Mouse (Mus musculus) adrenal gland, postnatal 14 days (tissue): ENCODE results near the gene Capn10. TPM values are rescaled to one million over a fixed set of nuclear protein-coding genes. Genes with fewer than 3 reads are reported as not detected.
A peak's percentile ranks its signal among the peaks of the same experiment; 100 is the strongest.

Experiments
- DNase-seq: peaks from one replicate; pipeline ENCODE4 v3.0.0; 2021; ENCODE audit warnings: mixed read lengths
- long read RNA-seq, 2 experiments: library from polyadenylated mRNA; stranded (forward); transcript quantifications; one replicate each; pipeline ENCODE4 v2.0.0; 2021
- total RNA-seq: library from RNA; stranded (reverse); gene quantifications from 2 replicates; pipeline ENCODE4 v1.2.3, GENCODE M21; 2021

Capn10 gene
- 16.2 and 18.7 TPM in 2 replicates for total RNA-seq
- long read RNA-seq, experiment 1, transcript Capn10-201 (12 exons, 2,902 nt): major isoform, 18 of 36 reads
- long read RNA-seq, experiment 1, transcript Capn10-202 (4 exons, 1,268 nt): minor isoform, 11 of 36 reads
- long read RNA-seq, experiment 1, partial matches to known transcripts: 2 of 36 reads
- long read RNA-seq, experiment 1, other reads (novel, unspliced or antisense): 4 of 36 reads
- long read RNA-seq, experiment 2, transcript Capn10-201 (12 exons, 2,902 nt): major isoform, 14 of 19 reads
- long read RNA-seq, experiment 2, partial matches to known transcripts: 1 of 19 reads
- long read RNA-seq, experiment 2, other reads (novel, unspliced or antisense): 1 of 19 reads

DNA sequence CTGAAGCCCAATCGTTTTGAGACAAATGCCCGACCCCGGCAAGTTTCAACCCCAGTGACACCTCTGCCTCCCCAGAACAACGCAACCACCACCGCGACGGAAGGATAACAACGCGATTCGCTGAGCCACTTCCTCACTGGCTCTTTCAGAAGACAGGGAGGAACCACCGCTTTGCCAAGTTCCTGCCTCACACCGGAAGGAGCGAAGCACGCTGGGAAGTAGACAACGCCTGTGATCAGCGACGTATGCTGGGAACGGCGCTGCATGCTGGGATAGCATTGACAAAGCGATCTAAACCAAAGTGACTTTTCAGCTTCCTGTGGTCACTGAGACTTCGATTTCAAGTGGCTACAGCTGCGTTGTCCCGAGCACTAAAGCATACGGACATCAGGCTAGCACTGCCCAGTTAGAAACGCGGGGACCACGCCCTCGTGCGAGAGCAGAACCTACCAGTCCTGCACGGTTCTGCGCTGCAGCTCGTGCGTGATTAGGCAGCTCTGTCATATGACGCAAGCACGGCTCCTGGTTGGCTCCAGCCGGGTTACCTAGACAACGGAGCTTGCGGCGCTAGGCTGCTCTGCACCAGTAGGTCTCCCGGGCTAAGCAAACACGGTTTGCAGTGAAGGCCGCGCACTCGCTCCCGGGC, at the start of gene Capn10:
TSS of gene Capn10 (plus strand) at position 195 of the 646 bp plus-strand sequence.
- peak; percentile 95 for DNase-seq

DNA sequence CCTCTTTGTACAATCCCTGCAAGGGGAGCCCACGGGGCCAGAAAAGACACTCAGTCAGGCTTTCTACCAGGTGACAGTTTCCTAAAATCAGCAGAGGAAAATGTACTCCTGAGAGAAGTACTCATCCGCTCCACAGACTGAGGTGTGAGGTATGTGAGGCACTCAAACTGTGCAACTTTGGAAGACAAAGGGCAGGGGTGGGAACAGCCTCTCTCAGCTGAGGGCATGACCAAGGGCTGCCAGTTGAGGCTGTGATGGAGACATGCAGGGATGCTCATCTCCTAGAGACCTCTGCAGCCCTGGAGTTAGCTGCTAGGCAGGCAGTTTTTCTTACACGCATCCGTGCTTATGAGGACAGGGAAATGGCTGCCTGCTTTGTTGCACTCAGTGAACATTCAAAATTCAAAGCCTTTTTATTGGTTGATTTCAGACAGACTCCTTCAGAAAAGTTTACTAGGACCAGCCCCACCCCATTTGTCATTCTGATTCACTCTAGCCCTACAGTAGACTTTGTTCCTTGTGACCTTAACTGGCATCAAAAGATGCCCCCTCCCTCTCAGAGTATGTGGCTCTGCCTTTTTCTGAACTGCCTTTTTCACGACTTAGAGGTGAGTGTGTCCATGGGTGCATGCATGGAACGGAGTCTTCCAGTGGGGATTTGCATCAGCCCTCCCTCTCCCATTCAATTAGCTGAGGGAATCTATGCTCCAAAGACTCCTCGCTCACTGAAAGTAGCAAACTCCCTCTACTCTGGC, 45.1 kb upstream of the Capn10 start:
- DNase-seq: no peak

DNA sequence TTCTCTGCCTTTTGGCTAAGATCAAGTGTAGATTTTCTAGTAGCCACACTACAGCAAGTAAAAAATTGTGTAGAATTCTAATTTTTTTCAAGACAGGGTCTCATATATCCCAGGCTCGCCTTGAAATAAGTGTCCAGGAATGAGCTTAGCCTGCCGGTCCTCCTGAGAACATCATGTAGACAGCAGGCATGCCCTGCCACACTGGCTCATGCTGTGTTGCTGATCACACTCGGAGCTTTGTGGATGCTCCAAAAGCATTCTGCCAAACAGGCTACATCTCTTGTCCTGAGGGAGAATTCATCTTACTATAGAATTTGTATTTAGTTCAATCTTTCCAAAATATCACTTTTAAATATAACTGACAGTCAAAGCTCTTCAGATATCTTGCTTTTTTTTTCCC, 41.4 kb upstream of the Capn10 start:
- DNase-seq: no peak

DNA sequence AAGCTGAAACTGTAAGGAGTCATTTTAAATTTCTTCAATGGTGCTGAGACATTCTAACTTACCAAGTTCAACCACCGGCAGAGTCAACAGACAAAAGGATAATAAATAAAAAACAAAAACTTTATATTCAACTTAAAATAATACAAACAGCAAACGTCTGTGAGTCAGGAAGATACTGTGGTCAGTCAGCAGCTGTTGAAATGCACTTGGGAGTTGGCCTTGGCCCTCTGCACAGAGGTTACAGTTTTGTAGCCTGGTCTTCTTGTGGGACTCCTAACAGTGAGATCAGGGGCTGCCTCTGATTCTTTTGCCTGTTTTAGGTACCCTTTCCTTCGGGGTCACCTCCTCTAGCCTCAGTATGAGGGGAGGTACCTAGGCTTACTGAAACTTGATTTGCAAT, 40.3 kb upstream of the Capn10 start:
- no peak for DNase-seq

DNA sequence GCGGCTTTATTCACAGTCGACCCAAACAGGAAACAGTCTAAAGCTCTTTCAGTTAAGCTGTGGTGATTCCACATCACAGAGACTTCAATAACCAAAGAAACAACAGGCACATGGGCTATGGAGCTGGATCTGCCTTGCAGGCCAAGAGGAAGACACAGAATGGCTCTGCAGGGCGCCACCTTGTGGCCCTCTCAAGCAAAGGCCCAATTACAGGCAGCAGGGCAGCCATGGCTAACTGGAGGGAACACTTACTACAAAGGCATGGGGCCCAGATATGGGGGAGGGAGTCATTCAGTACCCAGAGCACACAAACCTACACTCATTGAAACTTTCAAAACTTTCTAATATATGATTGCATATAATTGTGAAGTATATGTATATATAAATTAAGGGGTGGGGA, 39.1 kb upstream of the Capn10 start:
- peak; percentile 86 for DNase-seq

DNA sequence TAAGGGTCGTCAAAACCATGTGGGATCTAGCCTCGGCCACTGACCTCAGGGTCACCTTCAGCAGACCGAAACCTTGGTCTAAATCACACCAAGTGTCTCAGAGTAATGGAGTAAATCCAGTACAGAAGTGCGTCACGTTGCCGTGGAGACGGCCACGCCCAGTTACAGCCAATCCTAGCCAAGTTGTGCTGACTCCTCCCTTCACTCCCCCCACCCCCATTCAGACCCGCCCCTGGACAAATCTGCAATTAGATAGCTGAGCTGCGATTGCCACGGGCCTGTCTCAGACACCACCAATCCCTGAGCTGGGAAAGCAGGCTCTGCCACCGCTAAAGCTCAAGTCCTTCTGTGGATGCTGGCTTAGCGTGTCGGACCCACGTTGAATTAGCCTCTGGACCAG, 31.4 kb upstream of the Capn10 start, which contains the start of gene Ankmy1:
TSS of gene Ankmy1 (minus strand) at position 121 of the 400 bp plus-strand sequence.
- peak; percentile 78 for DNase-seq

DNA sequence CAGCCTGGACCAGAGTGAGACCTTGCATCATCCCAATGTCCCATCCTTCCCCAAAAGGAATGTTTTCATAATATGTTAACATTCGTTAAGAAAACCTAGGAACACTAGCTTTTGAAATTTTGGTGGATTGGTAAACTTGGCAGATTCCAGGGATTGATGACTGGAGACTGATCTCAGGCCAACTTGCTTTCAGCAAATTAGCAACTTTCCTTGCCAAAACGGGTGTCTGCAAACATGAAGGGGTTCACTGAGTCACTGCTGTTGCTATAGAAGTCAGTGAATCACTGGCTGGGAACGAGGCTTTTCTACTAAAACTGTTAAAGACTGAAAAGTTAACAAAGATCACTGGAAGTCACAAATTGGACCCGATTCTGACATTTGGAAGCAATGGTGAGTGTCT, 30.5 kb upstream of the Capn10 start:
- DNase-seq: peak; percentile 63

DNA sequence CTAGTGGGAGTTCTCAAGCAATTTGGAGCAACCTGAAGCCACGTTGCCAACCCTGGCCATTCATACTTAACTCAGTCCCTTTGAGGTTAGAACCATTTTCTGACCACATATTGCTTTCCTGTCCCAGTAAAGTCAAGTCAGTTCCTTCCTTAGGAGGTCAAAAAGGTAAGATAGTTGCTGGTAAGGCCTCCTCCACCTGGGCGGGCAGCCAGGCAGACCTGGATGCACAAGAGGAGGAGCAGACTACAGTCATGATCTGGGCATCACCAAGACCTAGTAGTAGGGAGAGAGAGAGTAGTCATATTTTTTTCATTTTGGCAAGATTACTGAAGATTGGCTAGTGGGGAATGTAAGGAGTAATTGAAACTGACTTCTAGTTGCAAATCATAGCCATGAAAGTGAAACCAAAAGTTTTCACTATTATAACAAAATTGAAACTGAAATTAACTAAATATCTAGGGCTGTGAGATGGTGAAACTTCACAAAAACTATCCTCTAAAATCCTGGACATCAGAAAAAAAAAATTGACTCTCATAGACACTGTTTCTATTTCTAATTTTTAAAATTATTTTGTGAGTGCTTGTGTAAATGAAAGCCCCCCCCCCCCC, 28.4 kb upstream of the Capn10 start:
- peak; percentile 3 for DNase-seq

DNA sequence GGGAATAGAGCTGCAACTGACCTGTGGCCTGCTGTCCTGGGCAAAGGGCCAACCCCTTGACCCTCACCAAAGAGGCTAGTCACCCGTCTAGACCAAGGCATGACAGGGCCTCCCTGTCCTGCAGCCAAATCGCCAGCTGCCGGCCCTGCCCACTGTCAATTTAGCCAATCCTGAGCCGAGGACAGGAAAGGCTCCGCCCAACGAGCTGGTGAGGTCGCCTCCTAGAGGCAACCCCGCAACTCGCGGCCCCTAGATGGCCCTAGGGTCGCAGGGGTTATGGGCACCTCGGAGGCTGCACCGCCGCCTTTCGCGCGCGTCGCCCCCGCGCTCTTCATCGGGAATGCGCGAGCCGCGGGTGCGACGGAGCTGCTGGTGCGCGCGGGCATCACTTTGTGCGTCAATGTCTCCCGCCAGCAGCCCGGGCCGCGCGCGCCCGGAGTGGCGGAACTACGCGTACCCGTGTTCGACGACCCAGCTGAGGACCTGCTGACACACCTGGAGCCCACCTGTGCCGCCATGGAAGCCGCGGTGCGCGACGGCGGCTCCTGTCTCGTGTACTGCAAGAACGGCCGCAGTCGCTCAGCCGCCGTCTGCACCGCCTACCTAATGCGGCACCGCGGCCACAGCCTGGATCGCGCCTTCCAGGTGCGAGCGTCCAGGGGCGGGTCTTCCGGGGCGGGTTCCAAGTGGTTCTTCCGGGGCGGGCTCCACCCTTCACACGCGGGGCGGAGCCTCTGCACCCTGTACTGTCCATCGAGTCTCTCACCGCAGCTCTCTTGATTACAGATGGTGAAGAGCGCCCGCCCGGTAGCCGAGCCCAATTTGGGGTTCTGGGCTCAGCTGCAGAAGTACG, 27.2 kb upstream of the Capn10 start, which contains the start of gene Dusp28:
TSS of gene Dusp28 (plus strand) at position 203 of the 853 bp plus-strand sequence.
- peak; percentile 97 for DNase-seq

DNA sequence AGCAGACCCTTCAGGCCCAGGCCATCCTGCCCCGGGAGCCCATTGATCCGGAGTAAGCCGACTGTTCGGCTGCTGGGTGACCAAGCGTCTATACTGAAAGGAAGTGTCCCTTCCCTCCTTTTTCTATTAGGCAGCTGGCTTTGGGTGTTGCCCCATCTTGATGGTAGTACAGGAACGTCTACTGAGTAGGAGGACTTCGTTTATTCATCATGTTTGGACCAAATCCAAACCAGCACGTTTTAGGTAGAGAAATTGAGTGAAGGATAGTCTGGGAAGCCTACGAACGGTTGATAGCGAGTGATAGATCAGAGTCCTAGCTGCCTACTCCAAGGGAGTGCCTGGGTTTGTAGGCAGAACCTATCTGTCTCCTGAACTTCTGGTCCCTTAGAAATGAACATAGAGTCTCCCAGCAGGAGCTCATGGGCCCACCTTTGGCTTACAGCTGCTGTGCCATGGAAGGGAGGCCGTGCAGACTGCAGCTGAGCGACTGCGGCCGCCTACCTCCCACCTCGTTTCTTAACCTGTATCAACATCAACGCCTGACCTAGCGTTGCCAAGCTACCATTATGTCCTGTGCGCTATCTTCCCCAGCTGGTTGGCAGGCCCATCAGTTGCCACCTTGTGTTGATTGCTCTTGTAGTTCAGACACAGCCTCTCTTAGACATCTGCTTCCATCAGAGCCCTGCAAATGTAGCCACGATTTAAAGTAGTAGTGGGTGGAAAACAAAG, 26.4 kb upstream of the Capn10 start:
- DNase-seq: no peak

DNA sequence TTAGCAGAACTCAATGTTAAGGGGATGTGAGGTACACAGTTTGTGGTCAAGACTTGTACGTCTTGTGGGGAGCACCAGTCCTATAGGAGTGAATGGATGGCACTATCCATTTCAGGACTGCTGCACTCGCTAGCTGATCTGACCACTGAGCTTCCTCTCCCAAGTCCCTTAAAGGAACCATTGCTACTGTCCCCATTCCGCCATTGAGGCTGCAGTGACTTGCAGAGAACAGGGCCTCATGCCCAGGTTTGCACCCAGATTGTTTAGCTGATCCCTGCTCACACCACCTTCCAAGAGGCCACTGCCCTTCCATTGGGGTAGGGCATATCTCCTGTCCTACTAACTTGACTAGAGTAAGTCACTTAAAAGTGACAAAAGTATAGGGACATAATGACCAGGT, 25.5 kb upstream of the Capn10 start:
- no peak for DNase-seq

DNA sequence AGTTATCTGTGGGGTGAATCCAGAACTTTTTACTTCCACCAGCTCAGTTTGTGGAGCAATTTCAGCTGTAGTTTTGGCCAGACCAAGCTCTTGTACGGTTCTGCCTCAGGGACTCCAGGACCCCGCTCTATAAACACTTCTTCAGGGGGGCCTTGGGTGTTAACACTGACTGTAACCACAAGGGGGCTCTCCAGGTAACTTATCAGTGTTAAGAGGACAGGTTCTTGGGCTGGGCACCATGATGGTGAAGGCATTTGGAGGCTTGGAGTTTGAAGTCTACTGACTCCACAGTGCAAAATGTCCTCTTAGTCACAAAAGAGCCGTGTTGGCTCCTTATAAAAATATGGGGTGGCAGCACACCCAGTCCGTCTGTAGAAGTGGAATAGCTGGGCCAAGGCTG, 25.1 kb upstream of the Capn10 start:
- no peak for DNase-seq

DNA sequence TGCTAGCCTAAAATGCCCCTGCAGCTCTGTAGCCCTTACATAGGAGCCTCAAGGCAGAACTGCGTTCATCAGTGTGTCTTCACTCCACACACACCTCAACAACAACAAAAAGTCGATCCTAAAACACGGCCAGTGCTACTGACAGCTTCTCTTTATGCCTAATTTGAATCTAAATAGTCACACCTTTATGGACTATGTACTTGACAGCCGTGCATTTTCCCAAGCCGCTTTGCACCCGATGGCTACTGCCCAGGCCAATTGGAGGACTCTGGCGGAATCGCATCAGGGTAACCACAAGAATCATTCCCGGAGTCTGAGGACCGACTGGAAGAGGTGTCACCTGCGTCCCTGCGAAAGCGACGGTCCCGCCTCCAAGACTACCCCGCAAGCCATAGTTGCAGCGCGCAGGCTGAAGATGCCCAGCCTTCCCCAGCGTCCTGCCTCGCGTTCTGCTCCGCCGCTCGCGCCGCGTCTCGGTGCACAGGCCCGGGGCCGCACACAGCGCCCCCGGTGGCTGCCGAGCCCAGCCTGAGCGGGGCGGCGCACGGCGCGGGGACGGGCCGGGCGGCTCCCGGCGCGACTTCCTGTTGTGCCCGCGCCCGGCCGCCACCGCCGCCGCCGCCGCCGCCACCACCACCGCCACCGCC, 23.8 kb upstream of the Capn10 start, which contains the start of gene Rnpepl1:
TSS of gene Rnpepl1 (plus strand) at position 545 of the 647 bp plus-strand sequence.
- DNase-seq: peak; percentile 88

DNA sequence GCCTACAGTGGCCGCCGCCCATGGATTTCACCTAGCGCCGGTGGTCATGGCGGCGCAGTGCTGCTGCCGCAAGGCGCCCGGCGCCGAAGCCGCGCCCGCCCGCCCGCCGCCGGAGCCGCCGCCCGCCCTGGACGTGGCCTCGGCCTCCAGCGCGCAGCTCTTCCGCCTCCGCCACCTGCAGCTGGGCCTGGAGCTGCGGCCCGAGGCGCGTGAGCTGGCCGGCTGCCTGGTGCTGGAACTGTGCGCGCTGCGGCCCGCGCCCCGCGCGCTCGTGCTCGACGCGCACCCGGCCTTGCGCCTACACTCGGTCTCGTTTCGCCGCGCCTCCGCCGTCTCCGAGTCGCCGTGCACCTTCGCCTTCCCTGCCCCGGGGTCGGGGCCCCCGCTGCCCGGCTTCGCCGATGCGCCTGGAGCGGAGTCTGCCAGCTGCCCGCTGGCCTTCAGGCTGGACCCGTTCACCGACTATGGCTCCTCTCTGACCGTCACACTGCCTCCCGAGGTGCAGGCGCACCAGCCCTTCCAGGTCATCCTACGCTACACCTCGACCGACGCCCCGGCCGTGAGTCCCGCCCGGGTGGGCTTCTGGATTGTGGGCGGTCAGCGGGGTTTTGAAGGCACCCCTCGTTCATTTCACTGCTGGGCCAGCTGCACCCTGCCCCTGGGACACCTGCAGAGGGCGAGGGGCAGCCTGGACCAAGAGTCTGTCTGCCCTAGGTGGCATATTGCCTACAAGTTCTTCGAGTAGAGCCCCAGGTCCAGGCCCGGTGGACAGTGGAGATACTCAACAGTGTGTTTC, 23.1 kb upstream of the Capn10 start:
- DNase-seq: peak; percentile 82

DNA sequence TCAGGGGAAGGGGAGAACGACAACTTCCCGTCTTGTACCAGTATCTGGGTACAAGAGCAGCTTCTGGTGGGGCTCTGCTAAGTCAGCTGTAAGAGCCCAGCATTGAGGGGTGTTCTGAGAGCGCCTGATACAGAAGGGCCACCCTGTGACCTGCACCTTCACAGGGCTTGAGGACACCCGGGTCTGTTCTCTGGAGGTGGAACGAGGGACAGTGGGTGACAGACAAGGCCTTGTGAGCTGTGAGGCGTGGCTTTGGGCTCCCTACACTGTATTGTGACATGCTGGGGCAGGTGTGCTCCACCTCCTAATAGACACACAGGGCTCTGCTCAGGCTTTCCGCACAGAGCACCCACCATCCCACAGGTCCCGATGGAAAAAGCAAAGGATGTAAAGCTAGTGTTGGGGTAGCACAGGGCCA, 22.4 kb upstream of the Capn10 start:
- DNase-seq: no peak

DNA sequence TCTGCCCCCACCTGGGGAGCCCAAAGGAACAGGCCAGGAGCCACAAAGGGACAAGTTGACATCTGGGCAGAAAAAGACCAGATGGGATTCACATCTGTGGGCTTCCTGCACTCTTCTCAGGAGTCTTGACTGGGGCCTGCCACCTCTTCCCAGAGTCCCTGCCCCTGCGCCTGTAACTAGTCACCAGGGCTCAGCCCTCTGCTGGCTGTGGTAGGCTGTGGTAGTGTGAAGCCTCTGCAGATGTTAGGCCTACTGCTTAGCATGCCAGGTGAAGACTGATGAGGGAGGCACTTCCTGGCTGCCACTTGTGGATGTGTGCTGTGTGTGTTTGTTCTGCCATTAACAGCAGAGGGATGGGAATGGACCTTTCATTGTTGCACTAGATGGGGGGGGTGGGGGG, 21.9 kb upstream of the Capn10 start:
- no peak for DNase-seq

DNA sequence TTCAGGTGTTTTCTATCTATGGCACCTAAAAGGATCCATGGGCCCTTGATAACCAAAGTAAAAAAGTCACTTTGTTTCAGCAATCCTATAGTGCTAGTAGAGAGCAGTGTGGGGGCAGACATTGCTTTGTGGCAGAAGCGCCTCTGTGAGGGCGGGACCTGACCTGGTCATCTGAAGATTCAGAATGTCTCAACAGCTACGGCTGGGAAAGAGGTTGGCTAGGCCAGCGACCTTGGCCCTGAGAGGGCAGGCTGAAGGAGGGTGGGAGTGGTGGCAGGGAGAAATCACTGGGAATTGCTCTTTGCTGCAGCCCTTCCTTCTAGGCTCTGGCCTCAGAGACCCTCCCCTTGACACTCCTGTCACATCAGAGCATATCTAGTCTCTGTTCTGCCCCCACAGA, 19.9 kb upstream of the Capn10 start:
- peak; percentile 43 for DNase-seq

DNA sequence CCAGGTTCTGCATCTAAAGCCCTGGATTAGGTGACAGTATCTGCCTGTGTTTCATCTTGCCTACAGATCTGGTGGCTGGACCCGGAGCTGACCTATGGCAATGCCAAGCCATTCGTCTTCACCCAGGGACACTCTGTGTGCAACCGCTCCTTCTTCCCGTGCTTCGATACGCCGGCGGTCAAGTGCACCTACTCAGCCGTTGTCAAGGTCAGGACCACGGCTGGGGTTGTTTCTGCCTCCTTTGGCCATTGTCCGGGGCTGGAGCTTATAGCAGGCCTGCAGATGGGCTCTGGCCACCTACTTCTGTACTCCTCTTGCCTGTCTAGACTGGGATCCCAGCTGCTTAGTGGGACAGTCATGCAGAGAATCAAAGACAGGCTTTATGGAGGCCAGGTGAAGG, 19.2 kb upstream of the Capn10 start:
- DNase-seq: peak; percentile 24

DNA sequence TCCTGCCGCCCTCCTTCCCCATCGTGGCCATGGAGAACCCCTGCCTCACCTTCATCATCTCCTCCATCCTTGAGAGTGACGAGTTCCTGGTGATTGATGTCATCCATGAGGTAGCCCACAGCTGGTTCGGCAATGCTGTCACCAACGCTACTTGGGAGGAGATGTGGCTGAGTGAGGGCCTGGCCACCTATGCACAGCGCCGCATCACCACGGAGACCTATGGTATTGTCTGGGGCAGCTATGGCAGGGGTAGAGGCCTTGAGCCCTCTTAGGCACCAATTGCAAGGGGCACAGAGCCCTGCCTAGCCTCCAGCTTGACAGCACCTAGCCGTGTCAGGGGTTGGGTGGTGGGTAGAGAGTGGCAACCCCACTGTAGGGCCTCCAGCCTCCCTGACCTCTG, 17.5 kb upstream of the Capn10 start:
- peak; percentile 3 for DNase-seq
